Mouse (Mus musculus): ENCODE measurements around the gene Ccdc34. TPM values are rescaled to one million over a fixed set of nuclear protein-coding genes. Genes with fewer than 3 reads are reported as not detected.

Gene Ccdc34
- polyA plus RNA-seq, 1 experiment: 16.2 TPM

GRCm38 (mm10) chr2:109976181-109976580, 41.4 kb upstream of the Ccdc34 start:
- H3K27me3 ChIP-seq (ENCODE audit: control insufficient read depth, insufficient read depth, low read length): no peaks in the 10 kb centered on the region
- no peak for TF ChIP-seq POLR2A (IDR thresholded peaks at IDR 0.05; ENCODE audit: control insufficient read depth, low read depth, low read length)
- no peak for TF ChIP-seq CTCF (IDR thresholded peaks at IDR 0.05; ENCODE audit: control insufficient read depth, insufficient read depth, insufficient replicate concordance, low read depth, low read length)
- no peaks in the 10 kb centered on the region for H3K36me3 ChIP-seq (ENCODE audit: control insufficient read depth, insufficient read depth, low read length)
- no peaks in the 10 kb centered on the region for H3K4me1 ChIP-seq (ENCODE audit: control insufficient read depth, insufficient read depth, low read length)
- no peak overlapping the region for H3K27ac ChIP-seq (ENCODE audit: control insufficient read depth, insufficient read depth, low read depth, low read length)
- no peak overlapping the region for H3K4me3 ChIP-seq (ENCODE audit: control insufficient read depth, low read depth, low read length)

GRCm38 (mm10) chr2:109977322-109977721, 40.3 kb upstream of the Ccdc34 start:
- Histone ChIP-seq H3K4me1 (ENCODE audit: control insufficient read depth, insufficient read depth, low read length) (no peaks in the 10 kb centered on the region), H3K27me3 (ENCODE audit: control insufficient read depth, insufficient read depth, low read length) (no peaks in the 10 kb centered on the region), H3K27ac (ENCODE audit: control insufficient read depth, insufficient read depth, low read depth, low read length) (no peak overlapping the region), H3K36me3 (ENCODE audit: control insufficient read depth, insufficient read depth, low read length) (no peaks in the 10 kb centered on the region), H3K4me3 (ENCODE audit: control insufficient read depth, low read depth, low read length) (no peak overlapping the region)
- TF ChIP-seq POLR2A (IDR thresholded peaks at IDR 0.05; ENCODE audit: control insufficient read depth, low read depth, low read length) (no peak), CTCF (IDR thresholded peaks at IDR 0.05; ENCODE audit: control insufficient read depth, insufficient read depth, insufficient replicate concordance, low read depth, low read length) (no peak)

GRCm38 (mm10) chr2:109979209-109979608, 38.4 kb upstream of the Ccdc34 start:
- Histone ChIP-seq H3K27ac (ENCODE audit: control insufficient read depth, insufficient read depth, low read depth, low read length) (no peak overlapping the region), H3K4me1 (ENCODE audit: control insufficient read depth, insufficient read depth, low read length) (no peaks in the 10 kb centered on the region), H3K27me3 (ENCODE audit: control insufficient read depth, insufficient read depth, low read length) (no peaks in the 10 kb centered on the region), H3K36me3 (ENCODE audit: control insufficient read depth, insufficient read depth, low read length) (no peaks in the 10 kb centered on the region), H3K4me3 (ENCODE audit: control insufficient read depth, low read depth, low read length) (no peak overlapping the region)
- TF ChIP-seq CTCF (IDR thresholded peaks at IDR 0.05; ENCODE audit: control insufficient read depth, insufficient read depth, insufficient replicate concordance, low read depth, low read length): no peak

- no peak for TF ChIP-seq POLR2A (IDR thresholded peaks at IDR 0.05; ENCODE audit: control insufficient read depth, low read depth, low read length)
- TF ChIP-seq CTCF (IDR thresholded peaks at IDR 0.05; ENCODE audit: control insufficient read depth, insufficient read depth, insufficient replicate concordance, low read depth, low read length): no peak
- no peaks in the 10 kb centered on the region for H3K4me1 ChIP-seq (ENCODE audit: control insufficient read depth, insufficient read depth, low read length)
- H3K27me3 ChIP-seq (ENCODE audit: control insufficient read depth, insufficient read depth, low read length): no peaks in the 10 kb centered on the region
- H3K36me3 ChIP-seq (ENCODE audit: control insufficient read depth, insufficient read depth, low read length): no peaks in the 10 kb centered on the region
- H3K27ac ChIP-seq (ENCODE audit: control insufficient read depth, insufficient read depth, low read depth, low read length): no peak overlapping the region
- no peak overlapping the region for H3K4me3 ChIP-seq (ENCODE audit: control insufficient read depth, low read depth, low read length)
Observed at GRCm38 (mm10) chr2:109983435-109983834, 34.2 kb upstream of the Ccdc34 start.

GRCm38 (mm10) chr2:109984930-109985329, 32.7 kb upstream of the Ccdc34 start:
- Histone ChIP-seq H3K27me3 (ENCODE audit: control insufficient read depth, insufficient read depth, low read length) (no peaks in the 10 kb centered on the region), H3K4me1 (ENCODE audit: control insufficient read depth, insufficient read depth, low read length) (no peaks in the 10 kb centered on the region), H3K36me3 (ENCODE audit: control insufficient read depth, insufficient read depth, low read length) (no peaks in the 10 kb centered on the region), H3K4me3 (ENCODE audit: control insufficient read depth, low read depth, low read length) (no peak overlapping the region), H3K27ac (ENCODE audit: control insufficient read depth, insufficient read depth, low read depth, low read length) (no peak overlapping the region)
- no peak for TF ChIP-seq POLR2A (IDR thresholded peaks at IDR 0.05; ENCODE audit: control insufficient read depth, low read depth, low read length)
- TF ChIP-seq CTCF (IDR thresholded peaks at IDR 0.05; ENCODE audit: control insufficient read depth, insufficient read depth, insufficient replicate concordance, low read depth, low read length): no peak

GRCm38 (mm10) chr2:109985560-109985959, 32.1 kb upstream of the Ccdc34 start:
- Histone ChIP-seq H3K27me3 (ENCODE audit: control insufficient read depth, insufficient read depth, low read length) (no peaks in the 10 kb centered on the region), H3K4me1 (ENCODE audit: control insufficient read depth, insufficient read depth, low read length) (no peaks in the 10 kb centered on the region), H3K27ac (ENCODE audit: control insufficient read depth, insufficient read depth, low read depth, low read length) (no peak overlapping the region), H3K4me3 (ENCODE audit: control insufficient read depth, low read depth, low read length) (no peak overlapping the region), H3K36me3 (ENCODE audit: control insufficient read depth, insufficient read depth, low read length) (no peaks in the 10 kb centered on the region)
- TF ChIP-seq CTCF (IDR thresholded peaks at IDR 0.05; ENCODE audit: control insufficient read depth, insufficient read depth, insufficient replicate concordance, low read depth, low read length) (no peak), POLR2A (IDR thresholded peaks at IDR 0.05; ENCODE audit: control insufficient read depth, low read depth, low read length) (no peak)

GRCm38 (mm10) chr2:109986036-109986785, 31.4 kb upstream of the Ccdc34 start:
- no peak for TF ChIP-seq POLR2A (IDR thresholded peaks at IDR 0.05; ENCODE audit: control insufficient read depth, low read depth, low read length)
- no peak for TF ChIP-seq CTCF (IDR thresholded peaks at IDR 0.05; ENCODE audit: control insufficient read depth, insufficient read depth, insufficient replicate concordance, low read depth, low read length)
- no peaks in the 10 kb centered on the region for H3K27me3 ChIP-seq (ENCODE audit: control insufficient read depth, insufficient read depth, low read length)
- H3K4me3 ChIP-seq (ENCODE audit: control insufficient read depth, low read depth, low read length): no peak overlapping the region
- H3K4me1 ChIP-seq (ENCODE audit: control insufficient read depth, insufficient read depth, low read length): no peaks in the 10 kb centered on the region
- no peak overlapping the region for H3K27ac ChIP-seq (ENCODE audit: control insufficient read depth, insufficient read depth, low read depth, low read length)
- H3K36me3 ChIP-seq (ENCODE audit: control insufficient read depth, insufficient read depth, low read length): no peaks in the 10 kb centered on the region

Data from testis, adult 2 months (tissue).